ENCODE assay signal across 8 mouse cellular contexts in genomic region chr9:115309381-115309971, GRCm38 (mm10). TPM values are rescaled to one million over a fixed set of nuclear protein-coding genes. Genes with fewer than 3 reads are reported as not detected.
DNase-seq lines count a peak whose midpoint lies in the region; ATAC-seq and TF ChIP-seq lines count a peak whose summit lies in the region.

No protein-coding gene starts in this region.

- no peak for TF ChIP-seq EP300 in liver, postnatal 0 days (IDR thresholded peaks at IDR 0.05; ENCODE audit: low read depth)

- peak overlapping the region; percentile 92 for H3K27ac ChIP-seq in cerebellum, adult 2 months (ENCODE audit: insufficient read depth, low read length)
- H3K27ac ChIP-seq in heart, embryonic 16.5 days (ENCODE audit: low read length), result peak overlapping the region; percentile 99
- H3K27ac ChIP-seq in liver, postnatal 0 days (ENCODE audit: low read depth), result peak overlapping the region; percentile 85
- H3K27ac ChIP-seq in stomach, embryonic 16.5 days (ENCODE audit: low read length), result peak overlapping the region; percentile 98

- no peak for DNase-seq in cerebellum, adult 2 months
- DNase-seq in cerebellum, postnatal 25 days, result no peak
- peak; percentile 48 to 61 for DNase-seq in right cerebral cortex, postnatal 10 days (ENCODE audit: low spot score in 2 of 2)
- DNase-seq in right cerebral cortex, postnatal 4 days, result no peak
- peak; percentile 43 for DNase-seq in liver, postnatal 0 days
- no peak for DNase-seq in cerebellum, postnatal 10 days

- peak overlapping the region; percentile 100 for H3K9ac ChIP-seq in heart, embryonic 16.5 days (ENCODE audit: low read length)
- peak overlapping the region; percentile 99 for H3K9ac ChIP-seq in liver, postnatal 0 days (replicated peaks)
- H3K9ac ChIP-seq in stomach, embryonic 16.5 days (ENCODE audit: low read length), result peak overlapping the region; percentile 99

- under 1% methylated on average over 54 of the region's 65 CpGs for WGBS in cerebellum, adult 2 months
- under 1% methylated on average over 60 of the region's 65 CpGs for WGBS in heart, embryonic 16.5 days
- WGBS in liver, postnatal 0 days (ENCODE audit: insufficient replicate concordance), result under 1% methylated on average over 59 of the region's 65 CpGs
- under 1% methylated on average over 51 of the region's 65 CpGs for WGBS in stomach, embryonic 16.5 days

- H3K27me3 ChIP-seq in cerebellum, adult 2 months (ENCODE audit: control insufficient read depth, insufficient read depth, low read length), result no peaks in the 10 kb centered on the region
- H3K27me3 ChIP-seq in heart, embryonic 16.5 days (ENCODE audit: control insufficient read depth, insufficient read depth, low read length), result no peaks in the 10 kb centered on the region
- H3K27me3 ChIP-seq in liver, postnatal 0 days (ENCODE audit: insufficient read depth, low read length), result no peaks in the 10 kb centered on the region
- H3K27me3 ChIP-seq in stomach, embryonic 16.5 days (ENCODE audit: control insufficient read depth, insufficient read depth, low read length), result no peaks in the 10 kb centered on the region

- no peak for ATAC-seq in heart, embryonic 16.5 days (replicated peaks; ENCODE audit: extremely low read depth, insufficient read depth, low FRiP score)
- ATAC-seq in liver, postnatal 0 days, result no peak
- ATAC-seq in stomach, embryonic 16.5 days (ENCODE audit: insufficient read depth, low FRiP score), result no peak

- no peaks in the 10 kb centered on the region for H3K36me3 ChIP-seq in heart, embryonic 16.5 days (ENCODE audit: control insufficient read depth, insufficient read depth)
- no peaks in the 10 kb centered on the region for H3K36me3 ChIP-seq in liver, postnatal 0 days (replicated peaks; ENCODE audit: insufficient read depth, low read length)
- H3K36me3 ChIP-seq in stomach, embryonic 16.5 days (ENCODE audit: control insufficient read depth, insufficient read depth, low read length), result no peaks in the 10 kb centered on the region

- no peak for TF ChIP-seq POLR2A in cerebellum, adult 2 months (IDR thresholded peaks at IDR 0.05; ENCODE audit: borderline replicate concordance, insufficient read depth, low read length)

- peak overlapping the region; percentile 73 for H3K4me3 ChIP-seq in cerebellum, adult 2 months (replicated peaks; ENCODE audit: insufficient read depth, low read depth, low read length)
- peak overlapping the region; percentile 98 for H3K4me3 ChIP-seq in heart, embryonic 16.5 days (ENCODE audit: low read length)
- H3K4me3 ChIP-seq in liver, postnatal 0 days (ENCODE audit: low read depth, low read length), result peak overlapping the region; percentile 97
- peak overlapping the region; percentile 99 for H3K4me3 ChIP-seq in stomach, embryonic 16.5 days (replicated peaks; ENCODE audit: low read length)

- H3K9me3 ChIP-seq in heart, embryonic 16.5 days (replicated peaks; ENCODE audit: control insufficient read depth, low read length), result no peaks in the 10 kb centered on the region
- H3K9me3 ChIP-seq in liver, postnatal 0 days (ENCODE audit: low read length), result no peaks in the 10 kb centered on the region
- no peaks in the 10 kb centered on the region for H3K9me3 ChIP-seq in stomach, embryonic 16.5 days (replicated peaks; ENCODE audit: control insufficient read depth, low read length)

- peak overlapping the region; percentile 77 for H3K4me2 ChIP-seq in heart, embryonic 16.5 days (ENCODE audit: low read depth, low read length)
- peak overlapping the region; percentile 63 for H3K4me2 ChIP-seq in liver, postnatal 0 days (ENCODE audit: low read depth, low read length)
- H3K4me2 ChIP-seq in stomach, embryonic 16.5 days (ENCODE audit: low read depth, low read length), result peak overlapping the region; percentile 76

- no peak for TF ChIP-seq CTCF in cerebellum, adult 2 months (IDR thresholded peaks at IDR 0.05; ENCODE audit: borderline replicate concordance, insufficient read depth, low read depth, low read length)
- TF ChIP-seq CTCF in liver, postnatal 0 days (IDR thresholded peaks at IDR 0.05; ENCODE audit: low read depth), result no peak

- no peaks in the 10 kb centered on the region for H3K4me1 ChIP-seq in cerebellum, adult 2 months (ENCODE audit: control insufficient read depth, insufficient read depth, low read length)
- peaks cover 30% of the 10 kb centered on the region for H3K4me1 ChIP-seq in heart, embryonic 16.5 days (ENCODE audit: control insufficient read depth, insufficient read depth, low read length)
- H3K4me1 ChIP-seq in liver, postnatal 0 days (ENCODE audit: insufficient read depth), result peaks cover 30% of the 10 kb centered on the region
- H3K4me1 ChIP-seq in stomach, embryonic 16.5 days (ENCODE audit: control insufficient read depth, insufficient read depth, low read length), result peaks cover 22% of the 10 kb centered on the region

RNA-seq across cellular contexts. Expression of gene Stt3b, which starts 0.7 kb away (rescaled TPM):
- 37.2 and 38.2 TPM in 2 replicates for polyA plus RNA-seq in cerebellum, adult 2 months (2012; rRNA removed)
- polyA plus RNA-seq in heart, embryonic 16.5 days (2015; fragmentation: Nextera tagmentation; extraction: Ambion mirVana), result 69.8 and 74.5 TPM in 2 replicates
- 41.8 and 43.8 TPM in 2 replicates for polyA plus RNA-seq in liver, postnatal 0 days (2015; fragmentation: Nextera tagmentation; extraction: Ambion mirVana)
- 80.8 and 83.6 TPM in 2 replicates for polyA plus RNA-seq in stomach, embryonic 16.5 days (2015; fragmentation: Nextera tagmentation; extraction: Ambion mirVana)

Comparison
In these comparisons a context has a peak if more than half of its experiments do, and no peak if none do; other contexts are left out.
1. DNase-seq: peak in right cerebral cortex, postnatal 10 days (2 of 2) and liver, postnatal 0 days (single experiment); none in cerebellum, adult 2 months (0 of 2), cerebellum, postnatal 25 days (0 of 2), right cerebral cortex, postnatal 4 days (single experiment) and cerebellum, postnatal 10 days (0 of 2).
2. Peak in every context shown above with its lines, with median percentiles within 50 percentile points of each other: H3K27ac ChIP-seq, H3K4me3 ChIP-seq, H3K4me2 ChIP-seq and H3K9ac ChIP-seq.